Mouse (Mus musculus): ENCODE measurements at regions not wholly inside any gene's neighbourhood (a gene's known extent, or its start where the extent isn't known, plus 50 kb on each side); places are given as distances from the start of the nearest gene placed in this dataset.

- Histone ChIP-seq H3K27me3 (ENCODE audit: control insufficient read depth, insufficient read depth, low read length) (no peaks in the 10 kb centered on the region), H3K9ac (ENCODE audit: low read length) (no peak overlapping the region), H3K9me3 (ENCODE audit: control insufficient read depth, low read length) (no peaks in the 10 kb centered on the region), H3K4me1 (replicated peaks; ENCODE audit: control insufficient read depth, insufficient read depth) (no peaks in the 10 kb centered on the region), H3K4me3 (ENCODE audit: low read depth, low read length) (no peak overlapping the region), H3K27ac (replicated peaks) (no peak overlapping the region), H3K4me2 (replicated peaks; ENCODE audit: low read depth) (no peak overlapping the region), H3K36me3 (ENCODE audit: control insufficient read depth, insufficient read depth, low read length) (no peaks in the 10 kb centered on the region)
- ATAC-seq (ENCODE audit: low FRiP score, low TSS enrichment) (no peak), DNase-seq (ENCODE audit: low spot score) (no peak)
- WGBS = 46% methylated on average over 5 of the region's 5 CpGs
- TF ChIP-seq CTCF (IDR thresholded peaks at IDR 0.05; ENCODE audit: low read depth) = no peak
- TF ChIP-seq EP300 (optimal IDR thresholded peaks at IDR 0.05) = no peak
Measured at GRCm38 (mm10) chr16:24062314-24062713, 73.7 kb upstream of the Bcl6 start.

GRCm38 (mm10) chr16:24061496-24061895 is 72.8 kb upstream of the Bcl6 start:
- H3K4me2 ChIP-seq (replicated peaks; ENCODE audit: low read depth) = no peak overlapping the region
- DNase-seq (ENCODE audit: low spot score) = no peak
- H3K9me3 ChIP-seq (ENCODE audit: control insufficient read depth, low read length) = no peaks in the 10 kb centered on the region
- no peak overlapping the region for H3K9ac ChIP-seq (ENCODE audit: low read length)
- no peaks in the 10 kb centered on the region for H3K27me3 ChIP-seq (ENCODE audit: control insufficient read depth, insufficient read depth, low read length)
- no peaks in the 10 kb centered on the region; the same call in 1 of the 2 replicates for H3K4me1 ChIP-seq (replicated peaks; ENCODE audit: control insufficient read depth, insufficient read depth)
- no peak for TF ChIP-seq EP300 (optimal IDR thresholded peaks at IDR 0.05)
- TF ChIP-seq CTCF (IDR thresholded peaks at IDR 0.05; ENCODE audit: low read depth) = no peak
- no peak overlapping the region for H3K27ac ChIP-seq (replicated peaks)
- H3K4me3 ChIP-seq (ENCODE audit: low read depth, low read length) = no peak overlapping the region
- WGBS = 54% methylated on average over 4 of the region's 4 CpGs
- ATAC-seq (ENCODE audit: low FRiP score, low TSS enrichment) = no peak
- no peaks in the 10 kb centered on the region for H3K36me3 ChIP-seq (ENCODE audit: control insufficient read depth, insufficient read depth, low read length)

GRCm38 (mm10) chr16:24059090-24059600 is 70.5 kb upstream of the Bcl6 start:
- no peak for ATAC-seq (ENCODE audit: low FRiP score, low TSS enrichment)

GRCm38 (mm10) chr16:24056885-24057531 is 68.4 kb upstream of the Bcl6 start:
- peak; percentile 85 for ATAC-seq (ENCODE audit: low FRiP score, low TSS enrichment)
- H3K9ac ChIP-seq (ENCODE audit: low read length) = 0 out of 2 replicates have a peak overlapping the region, but pooled peaks have one; percentile 4
- no peak for TF ChIP-seq CTCF (IDR thresholded peaks at IDR 0.05; ENCODE audit: low read depth)
- TF ChIP-seq EP300 (optimal IDR thresholded peaks at IDR 0.05) = peak; percentile 68
- 21% methylated on average over 11 of the region's 11 CpGs for WGBS
- H3K36me3 ChIP-seq (ENCODE audit: control insufficient read depth, insufficient read depth, low read length) = no peaks in the 10 kb centered on the region
- peak overlapping the region; percentile 17; the same call in 1 of the 2 replicates for H3K4me2 ChIP-seq (replicated peaks; ENCODE audit: low read depth)
- H3K9me3 ChIP-seq (ENCODE audit: control insufficient read depth, low read length) = no peaks in the 10 kb centered on the region
- H3K27me3 ChIP-seq (ENCODE audit: control insufficient read depth, insufficient read depth, low read length) = no peaks in the 10 kb centered on the region
- peaks cover 2% of the 10 kb centered on the region for H3K4me1 ChIP-seq (replicated peaks; ENCODE audit: control insufficient read depth, insufficient read depth)
- H3K27ac ChIP-seq (replicated peaks) = peak overlapping the region; percentile 81
- DNase-seq (ENCODE audit: low spot score) = peak; percentile 82
- no peak overlapping the region for H3K4me3 ChIP-seq (ENCODE audit: low read depth, low read length)

More at GRCm38 (mm10) chr16:24059090-24059600, 70.5 kb upstream of the Bcl6 start:
- no peak overlapping the region for H3K9ac ChIP-seq (ENCODE audit: low read length)
- H3K4me2 ChIP-seq (replicated peaks; ENCODE audit: low read depth) = no peak overlapping the region
- no peak overlapping the region for H3K4me3 ChIP-seq (ENCODE audit: low read depth, low read length)
- no peaks in the 10 kb centered on the region for H3K27me3 ChIP-seq (ENCODE audit: control insufficient read depth, insufficient read depth, low read length)
- no peaks in the 10 kb centered on the region for H3K36me3 ChIP-seq (ENCODE audit: control insufficient read depth, insufficient read depth, low read length)
- DNase-seq (ENCODE audit: low spot score) = no peak
- TF ChIP-seq EP300 (optimal IDR thresholded peaks at IDR 0.05) = no peak
- TF ChIP-seq CTCF (IDR thresholded peaks at IDR 0.05; ENCODE audit: low read depth) = no peak
- H3K27ac ChIP-seq (replicated peaks) = no peak overlapping the region; the same call in 1 of the 2 replicates
- peaks cover 2% of the 10 kb centered on the region for H3K4me1 ChIP-seq (replicated peaks; ENCODE audit: control insufficient read depth, insufficient read depth)
- 49% methylated on average over 4 of the region's 4 CpGs for WGBS
- H3K9me3 ChIP-seq (ENCODE audit: control insufficient read depth, low read length) = no peaks in the 10 kb centered on the region

- WGBS = 19% methylated on average over 12 of the region's 12 CpGs
- H3K36me3 ChIP-seq (ENCODE audit: control insufficient read depth, insufficient read depth, low read length) = no peaks in the 10 kb centered on the region
- peak; percentile 34 for ATAC-seq (ENCODE audit: low FRiP score, low TSS enrichment)
Measured at GRCm38 (mm10) chr16:24056123-24056884, 67.7 kb upstream of the Bcl6 start.

More at GRCm38 (mm10) chr16:24056123-24056884, 67.7 kb upstream of the Bcl6 start:
- no peaks in the 10 kb centered on the region for H3K9me3 ChIP-seq (ENCODE audit: control insufficient read depth, low read length)
- 0 out of 2 replicates have a peak overlapping the region, but pooled peaks have one; percentile 11 for H3K4me2 ChIP-seq (replicated peaks; ENCODE audit: low read depth)
- no peak overlapping the region for H3K9ac ChIP-seq (ENCODE audit: low read length)
- peak overlapping the region; percentile 81 for H3K27ac ChIP-seq (replicated peaks)
- H3K4me3 ChIP-seq (ENCODE audit: low read depth, low read length) = no peak overlapping the region
- H3K4me1 ChIP-seq (replicated peaks; ENCODE audit: control insufficient read depth, insufficient read depth) = peaks cover 2% of the 10 kb centered on the region
- no peaks in the 10 kb centered on the region for H3K27me3 ChIP-seq (ENCODE audit: control insufficient read depth, insufficient read depth, low read length)
- peak; percentile 34 for DNase-seq (ENCODE audit: low spot score)
- TF ChIP-seq CTCF (IDR thresholded peaks at IDR 0.05; ENCODE audit: low read depth) = no peak
- no peak for TF ChIP-seq EP300 (optimal IDR thresholded peaks at IDR 0.05)

All from stomach, postnatal 0 days (tissue).